Mouse (Mus musculus) cortical plate, adult 2 months (tissue): ENCODE data around the gene F2rl2.

Source experiments
- CTCF ChIP-seq: fragments of 200-500 bp; IDR thresholded peaks from 2 replicates; pipeline ENCODE4 v1.5.1; 2011; ENCODE audit warnings: mild to moderate bottlenecking, control low read depth, low read length; ENCODE audit not compliant: insufficient read depth; ENCODE audit errors: extremely low read depth
- POLR2A ChIP-seq: fragments of 200-500 bp; IDR thresholded peaks from 2 replicates; pipeline ENCODE4 v1.6.1; 2011; ENCODE audit warnings: mild to moderate bottlenecking, low read length, control low read depth; ENCODE audit not compliant: insufficient read depth; ENCODE audit errors: extremely low read depth

- TF ChIP-seq CTCF (no peak), POLR2A (no peak)
Measured at GRCm38 (mm10) chr13:95696120-95696653, 466 bp upstream of the F2rl2 start.
